Mouse (Mus musculus) gastrocnemius, adult 18-20 months (tissue): ENCODE results near the gene C5ar1. TPM values are rescaled to one million over a fixed set of nuclear protein-coding genes. Genes with fewer than 3 reads are reported as not detected.
"Not testable (repeated sequence)": the region's sequence is repeated elsewhere in the genome, so short reads cannot be mapped to it uniquely, and the experiment has no call there.

ENCODE experiments used
- DNase-seq: peaks from one replicate; pipeline ENCODE4 v3.0.0; 2021; ENCODE audit warnings: low spot score
- long read RNA-seq, 2 experiments: library from polyadenylated mRNA; stranded (forward); transcript quantifications; one replicate each; pipeline ENCODE4 v2.0.0; 2021
- total RNA-seq, 2 experiments: library from RNA; stranded (reverse); gene quantifications; 2 replicates each; pipeline ENCODE4 v1.2.3; 2021

C5ar1 gene
- total RNA-seq, result 1 to 10 TPM; 1.5 to 2.3 TPM
- long read RNA-seq, experiment 1, partial matches to known transcripts, result 0 of 4 reads
- long read RNA-seq, experiment 1, other reads (novel, unspliced or antisense), result 0 of 4 reads
- long read RNA-seq, experiment 2, result 0 reads

- no peak for DNase-seq
These were observed at the start of gene C5ar1 for GRCm38 (mm10) chr7:16259110-16259590. C5ar1 (minus strand) TSS chr7:16259540.

GRCm38 (mm10) chr7:16308555-16309317 lies 49.4 kb upstream of the C5ar1 start:
- DNase-seq, result no peak

- not testable (repeated sequence) for DNase-seq
These were observed 48.8 kb upstream of the C5ar1 start, which contains the start of gene Bbc3 for GRCm38 (mm10) chr7:16308093-16308492. Bbc3 (plus strand) TSS chr7:16308393.

- not testable (repeated sequence) for DNase-seq
These were observed 47.8 kb upstream of the C5ar1 start for GRCm38 (mm10) chr7:16307141-16307540.

- peak; percentile 87 for DNase-seq
These were observed 40.2 kb upstream of the C5ar1 start for GRCm38 (mm10) chr7:16299419-16300035.

- no peak for DNase-seq
These were observed 39.6 kb upstream of the C5ar1 start for GRCm38 (mm10) chr7:16298927-16299326.

GRCm38 (mm10) chr7:16297616-16298015 lies 38.3 kb upstream of the C5ar1 start:
- no peak for DNase-seq

- DNase-seq, result peak; percentile 90
These were observed 37.5 kb upstream of the C5ar1 start for GRCm38 (mm10) chr7:16296766-16297390.

GRCm38 (mm10) chr7:16296146-16296545 lies 36.8 kb upstream of the C5ar1 start:
- DNase-seq, result no peak

- DNase-seq, result peak; percentile 80
These were observed 36.1 kb upstream of the C5ar1 start for GRCm38 (mm10) chr7:16295321-16295900.

- peak; percentile 96 for DNase-seq
These were observed 35.5 kb upstream of the C5ar1 start for GRCm38 (mm10) chr7:16294837-16295236.

GRCm38 (mm10) chr7:16294346-16294745 lies 35.0 kb upstream of the C5ar1 start:
- no peak for DNase-seq

- DNase-seq, result no peak
These were observed 28.5 kb upstream of the C5ar1 start for GRCm38 (mm10) chr7:16287791-16288190.

- no peak for DNase-seq
These were observed 27.7 kb upstream of the C5ar1 start for GRCm38 (mm10) chr7:16287016-16287415.

- DNase-seq, result peak; percentile 100
These were observed 27.0 kb upstream of the C5ar1 start, which contains the start of gene Ccdc9 for GRCm38 (mm10) chr7:16286026-16286961. Ccdc9 (minus strand) TSS chr7:16286795.

- DNase-seq, result peak; percentile 82
These were observed 26.2 kb upstream of the C5ar1 start for GRCm38 (mm10) chr7:16285450-16286025.

- no peak for DNase-seq
These were observed 25.6 kb upstream of the C5ar1 start for GRCm38 (mm10) chr7:16284904-16285303.

GRCm38 (mm10) chr7:16284001-16284400 lies 24.7 kb upstream of the C5ar1 start:
- DNase-seq, result no peak

- DNase-seq, result no peak
These were observed 23.0 kb upstream of the C5ar1 start for GRCm38 (mm10) chr7:16282334-16282733.

- no peak for DNase-seq
These were observed 21.4 kb upstream of the C5ar1 start for GRCm38 (mm10) chr7:16280721-16281120.
